13 mouse cellular contexts compared by ENCODE assay signal in the genomic region with DNA sequence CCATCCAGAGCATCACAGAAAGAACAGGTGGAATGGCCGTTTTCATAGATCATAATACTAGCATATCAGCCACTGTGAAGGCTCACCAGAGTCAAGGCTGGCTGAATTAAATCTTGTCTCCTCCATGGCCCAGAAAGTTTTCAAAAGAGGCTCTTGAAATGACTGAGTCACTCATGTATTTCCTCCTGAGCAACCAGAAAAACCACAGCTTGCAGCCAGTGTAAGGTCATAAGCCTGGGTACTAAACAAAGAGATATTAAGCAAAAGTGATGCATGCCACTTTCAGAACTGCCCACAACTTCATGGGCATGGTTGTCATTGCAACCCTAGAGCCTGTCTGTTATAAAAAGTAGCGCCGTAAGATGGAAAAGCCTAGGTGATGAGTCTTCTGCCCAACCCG.
"Had no signal": no experiment of that assay in that cellular context is flagged by ENCODE, and none has a peak within 500 bp of the region (broad histone marks: within the 10 kb centered on the region; RNA-seq: fewer than 3 reads in every experiment).

No protein-coding gene starts in this region.

- H3K9me3 ChIP-seq: kidney, embryonic 15.5 days; limb, embryonic 12.5 days; midbrain, embryonic 15.5 days had no signal

- H3K4me3 ChIP-seq: kidney, embryonic 15.5 days; left cerebral cortex, adult 2 months; limb, embryonic 12.5 days; megakaryocyte, embryonic 14.5 days; midbrain, embryonic 15.5 days had no signal

- H3K27ac ChIP-seq: kidney, embryonic 15.5 days; left cerebral cortex, adult 2 months; limb, embryonic 12.5 days; liver, embryonic 14.5 days; midbrain, embryonic 15.5 days had no signal

- ATAC-seq: inflammation-experienced regulatory T-cells, adult 6 months; midbrain, embryonic 15.5 days had no signal

- H3K4me1 ChIP-seq: limb, embryonic 12.5 days had no signal

- DNase-seq: kidney, adult 18-20 months; kidney, postnatal 14 days; lung, embryonic 14.5 days; right cerebral cortex, adult 18-20 months; right cerebral cortex, postnatal 25 days; thymus, postnatal 14 days had no signal

- H3K36me3 ChIP-seq: kidney, embryonic 15.5 days; limb, embryonic 12.5 days; midbrain, embryonic 15.5 days had no signal

- H3K27me3 ChIP-seq: kidney, embryonic 15.5 days; limb, embryonic 12.5 days; midbrain, embryonic 15.5 days had no signal
